Comparison of ENCODE assay signal across 9 mouse cellular contexts in genomic region chr6:22833637-22834036, GRCm38 (mm10). TPM values are rescaled to one million over a fixed set of nuclear protein-coding genes. Genes with fewer than 3 reads are reported as not detected.
DNase-seq lines count a peak whose midpoint lies in the region; ATAC-seq lines count a peak whose summit lies in the region.
"Had no signal": no experiment of that assay in that cellular context is flagged by ENCODE, and none has a peak within 500 bp of the region (broad histone marks: within the 10 kb centered on the region; RNA-seq: fewer than 3 reads in every experiment).

No protein-coding gene starts in this region.

- no peaks in the 10 kb centered on the region for H3K27me3 ChIP-seq in embryonic facial prominence, embryonic 14.5 days (replicated peaks; ENCODE audit: control insufficient read depth, insufficient read depth, low read length)
- H3K27me3 ChIP-seq in midbrain, embryonic 15.5 days (replicated peaks): no peaks in the 10 kb centered on the region
- H3K27me3 ChIP-seq: heart, embryonic 15.5 days had no signal

- no peak; the same call in 1 of the 2 replicates for ATAC-seq in embryonic facial prominence, embryonic 14.5 days (ENCODE audit: low read depth)
- ATAC-seq in midbrain, embryonic 15.5 days (replicated peaks): peak; percentile 77
- ATAC-seq in activated CD4-positive, CD25-positive, alpha-beta regulatory T cell, adult 4 months: no peak
- ATAC-seq in cerebellum, adult (ENCODE audit: insufficient number of reproducible peaks, low FRiP score, low TSS enrichment): no peak

- no peaks in the 10 kb centered on the region for H3K36me3 ChIP-seq in embryonic facial prominence, embryonic 14.5 days (ENCODE audit: control insufficient read depth, insufficient read depth, low read length)
- no peaks in the 10 kb centered on the region for H3K36me3 ChIP-seq in midbrain, embryonic 15.5 days (replicated peaks)
- H3K36me3 ChIP-seq: heart, embryonic 15.5 days had no signal

- no peak overlapping the region for H3K9ac ChIP-seq in embryonic facial prominence, embryonic 14.5 days (ENCODE audit: low read depth, low read length)
- no peak overlapping the region for H3K9ac ChIP-seq in midbrain, embryonic 15.5 days
- H3K9ac ChIP-seq: heart, embryonic 15.5 days had no signal

- H3K4me2 ChIP-seq in embryonic facial prominence, embryonic 14.5 days (ENCODE audit: low read depth, low read length): no peak overlapping the region
- H3K4me2 ChIP-seq in midbrain, embryonic 15.5 days: peak overlapping the region; percentile 13
- H3K4me2 ChIP-seq: heart, embryonic 15.5 days had no signal

- WGBS in embryonic facial prominence, embryonic 14.5 days: 20% methylated on average over 7 of the region's 7 CpGs
- 8% methylated on average over 7 of the region's 7 CpGs for WGBS in midbrain, embryonic 15.5 days

- H3K4me3 ChIP-seq in embryonic facial prominence, embryonic 14.5 days (ENCODE audit: low read depth, low read length): no peak overlapping the region
- no peak overlapping the region for H3K4me3 ChIP-seq in midbrain, embryonic 15.5 days
- H3K4me3 ChIP-seq: heart, embryonic 15.5 days had no signal

- no peak overlapping the region for H3K27ac ChIP-seq in embryonic facial prominence, embryonic 14.5 days (replicated peaks; ENCODE audit: low read depth, low read length)
- H3K27ac ChIP-seq in midbrain, embryonic 15.5 days: peak overlapping the region; percentile 66
- H3K27ac ChIP-seq: heart, embryonic 15.5 days had no signal

- H3K9me3 ChIP-seq in embryonic facial prominence, embryonic 14.5 days (ENCODE audit: control insufficient read depth, low read length): no peaks in the 10 kb centered on the region
- no peaks in the 10 kb centered on the region for H3K9me3 ChIP-seq in midbrain, embryonic 15.5 days
- H3K9me3 ChIP-seq: heart, embryonic 15.5 days had no signal

- peaks cover 3% of the 10 kb centered on the region; the same call in 1 of the 2 replicates for H3K4me1 ChIP-seq in embryonic facial prominence, embryonic 14.5 days (ENCODE audit: control insufficient read depth, insufficient read depth, low read length)
- peaks cover 13% of the 10 kb centered on the region for H3K4me1 ChIP-seq in midbrain, embryonic 15.5 days
- H3K4me1 ChIP-seq: heart, embryonic 15.5 days had no signal

- peak; percentile 58 for DNase-seq in brain, embryonic 18.5 days (ENCODE audit: low read depth, low spot score)
- DNase-seq in embryonic facial prominence, embryonic 14.5 days (ENCODE audit: low spot score): peak; percentile 71
- peak; percentile 6 to 16 for DNase-seq in layer of hippocampus, adult 18-20 months (ENCODE audit: low spot score in 2 of 2)
- no peak for DNase-seq in lung, postnatal 10 days
- no peak for DNase-seq in thymus, postnatal 25 days

RNA-seq across cellular contexts. Expression of gene Ptprz1, which starts 41.7 kb away (rescaled TPM):
- 13.2 and 13.5 TPM in 2 replicates for polyA plus RNA-seq in embryonic facial prominence, embryonic 14.5 days (2014; fragmentation: Nextera tagmentation; extraction: Ambion mirVana)
- 100 to 1,000 TPM; 122 to 126 TPM for total RNA-seq in layer of hippocampus, adult 18-20 months (2021)
- 69.8 and 74.3 TPM in 2 replicates for polyA plus RNA-seq in midbrain, embryonic 15.5 days (2015; fragmentation: Nextera tagmentation; extraction: Ambion mirVana)
- polyA plus RNA-seq in activated CD4-positive, CD25-positive, alpha-beta regulatory T cell, adult 4 months (2017; shearing (Covaris generic)): under 1 TPM; 0.13 to 0.63 TPM

Comparison
In these comparisons a context has a peak if more than half of its experiments do, and no peak if none do; other contexts are left out.
1. DNase-seq: peak in brain, embryonic 18.5 days (single experiment), embryonic facial prominence, embryonic 14.5 days (single experiment) and layer of hippocampus, adult 18-20 months (2 of 2); none in lung, postnatal 10 days (single experiment) and thymus, postnatal 25 days (single experiment).